Mouse (Mus musculus) heart, adult 9 months (tissue): Measurements from ENCODE around the gene Cnih3.
A peak's percentile ranks its signal among the peaks of the same experiment; 100 is the strongest.

Experiments used
- DNase-seq, 2 experiments: peaks; one replicate each; pipeline ENCODE4 v3.0.0; 2022; ENCODE audit warnings: low spot score in 2 of 2

The Cnih3 gene

DNA sequence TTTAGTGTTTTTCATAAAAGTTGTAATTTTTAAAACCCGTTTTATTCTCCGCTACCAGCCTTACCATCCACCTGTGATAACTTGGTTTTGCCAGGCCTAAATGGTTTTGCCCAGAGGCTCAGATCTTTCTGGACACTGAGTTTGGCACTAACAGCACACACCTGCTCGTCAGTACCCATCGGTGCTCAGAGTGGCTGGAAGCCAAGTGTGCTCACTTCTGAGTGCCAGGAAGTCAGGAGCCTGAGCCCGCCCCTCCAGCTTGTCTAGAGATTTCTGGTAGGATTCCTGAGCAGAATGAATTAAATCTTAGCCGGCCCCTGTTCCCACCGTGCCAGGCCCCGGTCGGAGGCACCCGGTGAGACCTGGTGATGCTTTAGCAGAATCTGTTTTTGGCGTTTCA lies 54.9 kb downstream of the Cnih3 start:
- DNase-seq: no peak

DNA sequence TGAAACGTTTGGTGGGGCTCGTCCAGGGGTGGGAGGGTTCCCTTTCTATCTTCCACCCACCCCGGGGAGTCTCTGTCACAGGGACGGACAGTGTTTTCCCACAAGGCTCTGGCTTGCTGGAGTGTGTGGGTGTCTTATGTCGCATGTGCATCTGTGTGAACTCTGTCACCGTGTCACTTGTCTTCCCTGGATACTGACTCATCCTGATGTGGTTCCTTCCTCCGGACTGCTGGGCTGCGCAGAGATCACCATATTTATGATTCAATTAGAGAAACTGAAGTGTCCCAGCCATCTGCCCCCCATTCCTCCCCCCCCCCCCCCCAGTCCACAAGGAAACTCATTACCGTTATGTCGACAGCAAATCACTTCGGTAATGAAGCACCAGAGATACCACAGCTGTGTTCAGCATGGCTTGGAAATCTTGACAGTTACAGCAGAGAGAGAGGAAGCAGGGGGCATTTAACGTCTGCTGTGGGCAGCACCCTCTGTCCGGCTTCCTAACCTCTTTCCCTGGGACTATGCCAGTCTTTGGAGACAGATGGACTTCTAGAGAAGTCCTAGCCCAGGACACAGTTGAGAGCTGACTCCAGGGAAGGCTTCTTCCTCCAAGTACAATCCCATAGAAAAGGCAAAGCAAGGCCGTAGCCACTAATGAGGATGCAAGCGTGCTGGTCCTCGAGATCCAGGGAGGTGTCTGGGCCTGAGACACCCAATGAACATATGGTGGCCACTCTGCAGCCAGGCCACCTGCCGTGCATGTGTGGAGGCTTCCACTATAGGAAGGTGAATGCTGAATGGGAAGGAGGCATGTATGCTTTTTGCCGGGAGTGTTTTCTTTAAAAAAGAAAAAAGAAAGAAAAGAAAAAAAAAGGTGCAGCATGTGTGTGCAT lies 55.9 kb downstream of the Cnih3 start:
- DNase-seq: no peak

DNA sequence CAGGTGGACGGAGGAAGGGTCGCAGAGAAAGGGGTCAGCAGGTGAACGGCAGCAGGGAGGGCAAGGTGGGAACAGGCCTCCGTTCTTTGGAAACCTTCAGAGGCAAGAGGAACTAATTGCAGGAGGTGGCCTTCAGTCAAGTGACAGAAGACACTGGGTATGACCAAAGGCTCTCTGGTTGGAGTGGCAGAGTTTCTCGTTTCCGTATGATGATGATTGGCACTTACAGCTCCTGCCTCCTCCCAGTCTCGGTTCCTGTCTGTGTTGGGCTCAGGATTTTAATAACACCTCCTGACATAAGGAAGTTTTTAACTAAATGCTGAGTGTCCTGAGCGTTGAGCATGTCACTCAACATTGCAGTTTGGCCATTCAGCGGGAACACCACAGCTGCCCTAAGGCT lies 57.3 kb downstream of the Cnih3 start:
- no peak for DNase-seq

- no peak for DNase-seq
Observed at GRCm38 (mm10) chr1:181410647-181411254, 58.3 kb downstream of the Cnih3 start.

DNA sequence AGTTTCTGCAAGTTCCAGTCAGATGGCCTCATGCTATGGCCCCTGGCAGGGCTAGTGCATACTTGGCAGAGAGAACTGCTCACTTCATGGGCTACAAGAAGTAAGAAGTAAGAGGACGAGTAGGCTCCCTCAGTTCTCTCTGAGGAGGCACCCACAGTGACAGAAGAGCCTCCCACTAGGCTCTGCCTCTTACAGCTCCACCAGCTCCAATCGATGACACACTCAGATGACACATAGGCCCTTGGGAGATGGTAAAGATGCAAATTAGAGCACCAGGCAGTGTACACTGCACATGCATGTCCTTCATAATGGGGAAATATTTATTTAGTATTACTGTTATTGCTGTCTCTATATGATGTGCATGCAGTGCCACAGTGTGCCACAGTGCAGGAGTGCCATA lies 62.6 kb downstream of the Cnih3 start:
- DNase-seq: no peak

- no peak for DNase-seq
Observed at GRCm38 (mm10) chr1:181416841-181417240, 64.4 kb downstream of the Cnih3 start.

- peak in 1 of 2 experiments; percentile 37 for DNase-seq
Observed at GRCm38 (mm10) chr1:181417937-181418523, 65.6 kb downstream of the Cnih3 start.

- DNase-seq: peak; percentile 4 to 12
Observed at GRCm38 (mm10) chr1:181420080-181420536, 67.7 kb downstream of the Cnih3 start.

GRCm38 (mm10) chr1:181422796-181423195 lies 70.4 kb downstream of the Cnih3 start:
- DNase-seq: no peak

GRCm38 (mm10) chr1:181424922-181425321 lies 72.5 kb downstream of the Cnih3 start:
- no peak for DNase-seq

- DNase-seq: no peak
Observed at GRCm38 (mm10) chr1:181425388-181425787, 73.0 kb downstream of the Cnih3 start.

DNA sequence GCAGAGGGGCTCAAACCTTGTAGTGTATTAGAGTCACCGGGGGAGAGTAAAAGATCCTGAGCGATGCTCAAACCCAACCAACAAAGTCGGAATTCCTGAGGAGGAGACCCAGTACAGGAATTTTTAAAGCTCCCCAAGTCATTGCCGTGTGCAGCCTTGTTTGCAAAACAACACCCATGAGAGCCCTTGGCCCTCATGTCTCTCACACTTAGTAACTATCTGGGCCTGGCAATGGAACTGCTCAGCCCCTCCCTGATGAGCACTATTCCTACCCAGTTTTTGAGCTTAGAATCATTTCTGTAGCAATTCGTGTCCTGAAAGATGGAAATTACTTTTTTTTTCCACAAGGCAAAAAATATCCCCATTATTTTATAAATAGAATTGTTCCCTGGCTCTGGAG lies 74.0 kb downstream of the Cnih3 start:
- no peak for DNase-seq

DNA sequence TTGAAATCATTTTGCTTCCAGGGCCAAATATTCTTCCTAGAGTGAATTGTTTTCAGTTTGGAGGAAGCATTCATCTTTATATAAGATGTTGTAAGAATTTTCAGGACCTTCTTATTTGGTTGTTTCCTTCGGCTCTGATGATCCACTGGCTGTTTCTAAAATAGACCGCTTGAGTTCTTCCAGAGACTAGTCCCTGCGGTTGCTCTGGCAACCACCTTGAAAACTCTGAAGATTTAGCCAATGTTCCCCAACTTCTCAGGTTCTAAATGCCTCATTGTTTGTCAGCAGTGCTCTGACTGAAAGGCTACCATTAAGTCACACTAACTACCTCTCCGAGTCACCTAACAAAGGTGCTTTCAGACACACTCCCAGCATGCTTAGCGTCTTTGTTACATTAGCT lies 80.8 kb downstream of the Cnih3 start:
- no peak for DNase-seq

DNA sequence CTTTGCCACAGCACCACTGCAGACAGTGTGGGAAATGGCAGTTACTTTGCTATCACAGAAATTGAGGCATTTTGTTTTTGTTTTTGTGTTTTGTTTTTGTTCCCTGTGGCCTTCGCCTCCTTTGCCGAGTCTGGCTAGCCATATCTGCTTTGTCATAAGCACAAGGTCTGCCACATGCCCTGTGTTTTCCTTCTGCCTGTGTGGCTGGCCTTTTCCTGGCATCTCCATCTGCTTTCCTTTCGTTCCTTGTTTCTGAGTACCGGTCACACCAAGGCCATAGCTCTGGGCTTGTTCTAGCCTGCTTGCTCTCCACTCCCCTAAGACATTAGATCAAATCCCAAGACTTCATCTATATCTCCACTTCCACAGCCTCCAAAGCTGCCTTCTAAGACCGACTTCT lies 83.0 kb downstream of the Cnih3 start:
- DNase-seq: no peak

GRCm38 (mm10) chr1:181440982-181441603 lies 88.7 kb downstream of the Cnih3 start:
- no peak for DNase-seq

DNA sequence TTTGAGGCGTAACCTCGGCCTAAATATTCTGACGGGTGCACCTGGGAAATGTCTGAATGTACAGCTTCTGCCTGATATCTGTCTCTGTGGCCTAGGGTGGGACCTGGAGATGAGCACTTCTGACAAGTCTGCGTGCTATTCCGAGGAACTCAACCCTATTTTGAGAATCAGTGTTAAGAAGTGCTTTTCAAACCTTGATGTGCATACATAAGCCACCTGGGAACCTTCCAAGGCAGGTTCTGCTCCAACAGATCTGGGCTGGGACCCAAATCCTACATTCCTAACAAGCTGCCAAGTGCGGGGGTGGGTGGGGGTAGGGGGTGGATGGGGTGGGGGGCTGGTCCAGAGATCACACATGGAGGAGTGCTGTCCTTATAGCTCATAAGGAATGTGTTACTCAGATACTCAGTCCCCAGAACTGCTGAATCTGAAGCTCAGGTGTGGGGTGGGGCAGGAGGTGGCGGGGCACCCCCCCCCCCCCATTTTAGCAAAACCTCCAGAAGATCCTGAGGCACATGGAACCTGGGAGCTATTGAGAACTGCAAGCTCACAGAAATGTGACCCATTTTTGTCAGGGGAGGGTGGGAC lies 89.3 kb downstream of the Cnih3 start:
- DNase-seq: no peak

GRCm38 (mm10) chr1:181445041-181445440 lies 92.6 kb downstream of the Cnih3 start:
- DNase-seq: no peak

GRCm38 (mm10) chr1:181445630-181446257 lies 93.3 kb downstream of the Cnih3 start:
- DNase-seq: peak; percentile 2 to 21

- no peak for DNase-seq
Observed at GRCm38 (mm10) chr1:181446591-181447114, 94.2 kb downstream of the Cnih3 start.

GRCm38 (mm10) chr1:181447576-181447975 lies 95.1 kb downstream of the Cnih3 start:
- no peak for DNase-seq

- DNase-seq: no peak
Observed at GRCm38 (mm10) chr1:181448041-181448440, 95.6 kb downstream of the Cnih3 start.
